Mouse (Mus musculus) forebrain, embryonic 13.5 days (tissue): ENCODE data around the gene Mrps16. TPM values are rescaled to one million over a fixed set of nuclear protein-coding genes. Genes with fewer than 3 reads are reported as not detected.

Source experiments
- ATAC-seq: fragments of 200-750 bp; cut with Nextera tagmentation; 2 replicates; pipeline ENCODE4 v1.8.0; 2017
- H3K27ac ChIP-seq: fragments of 300-500 bp; sonication (generic); 2 replicates; pipeline ENCODE4 v1.5.1; 2015; ENCODE audit warnings: inconsistent platforms, mild to moderate bottlenecking, moderate library complexity
- H3K27me3 ChIP-seq: fragments of 300-500 bp; sonication (generic); 2 replicates; pipeline ENCODE4 v1.6.1; 2015; ENCODE audit warnings: mild to moderate bottlenecking, inconsistent platforms
- H3K36me3 ChIP-seq: fragments of 300-500 bp; sonication (generic); 2 replicates; pipeline ENCODE4 v1.6.1; 2015; ENCODE audit warnings: mild to moderate bottlenecking, inconsistent platforms; ENCODE audit not compliant: poor library complexity, severe bottlenecking
- H3K4me1 ChIP-seq: fragments of 300-500 bp; sonication (generic); 2 replicates; pipeline ENCODE4 v1.6.1; 2015; ENCODE audit warnings: inconsistent platforms
- H3K4me2 ChIP-seq: fragments of 300-500 bp; sonication (generic); 2 replicates; pipeline ENCODE4 v1.6.1; 2015; ENCODE audit warnings: inconsistent platforms, mild to moderate bottlenecking, moderate library complexity
- H3K4me3 ChIP-seq: fragments of 300-500 bp; sonication (generic); 2 replicates; pipeline ENCODE4 v1.5.1; 2015; ENCODE audit warnings: mild to moderate bottlenecking, inconsistent platforms
- H3K9ac ChIP-seq: fragments of 300-500 bp; sonication (generic); 2 replicates; pipeline ENCODE4 v1.6.1; 2015; ENCODE audit warnings: mild to moderate bottlenecking, inconsistent platforms
- H3K9me3 ChIP-seq: fragments of 300-500 bp; sonication (generic); replicated peaks from 2 replicates; pipeline ENCODE4 v1.6.1; 2016; ENCODE audit warnings: inconsistent platforms
- WGBS: fragments of 180-500 bp; shearing (Covaris S2); methylation state at CpG from one replicate; pipeline ENCODE4 v1.1.7; 2015; 5-methylcytosine and 5-hydroxymethylcytosine counted together
- polyA plus RNA-seq: library from polyadenylated mRNA; unstranded; fragments of >200 nt; fragmentation: Nextera tagmentation; extraction: Ambion mirVana; gene quantifications from 2 replicates; pipeline ENCODE4 v1.2.1, GENCODE M21; 2015

Gene Mrps16
- polyA plus RNA-seq, 1 experiment from 2014 or later, result 60.1 TPM

DNA sequence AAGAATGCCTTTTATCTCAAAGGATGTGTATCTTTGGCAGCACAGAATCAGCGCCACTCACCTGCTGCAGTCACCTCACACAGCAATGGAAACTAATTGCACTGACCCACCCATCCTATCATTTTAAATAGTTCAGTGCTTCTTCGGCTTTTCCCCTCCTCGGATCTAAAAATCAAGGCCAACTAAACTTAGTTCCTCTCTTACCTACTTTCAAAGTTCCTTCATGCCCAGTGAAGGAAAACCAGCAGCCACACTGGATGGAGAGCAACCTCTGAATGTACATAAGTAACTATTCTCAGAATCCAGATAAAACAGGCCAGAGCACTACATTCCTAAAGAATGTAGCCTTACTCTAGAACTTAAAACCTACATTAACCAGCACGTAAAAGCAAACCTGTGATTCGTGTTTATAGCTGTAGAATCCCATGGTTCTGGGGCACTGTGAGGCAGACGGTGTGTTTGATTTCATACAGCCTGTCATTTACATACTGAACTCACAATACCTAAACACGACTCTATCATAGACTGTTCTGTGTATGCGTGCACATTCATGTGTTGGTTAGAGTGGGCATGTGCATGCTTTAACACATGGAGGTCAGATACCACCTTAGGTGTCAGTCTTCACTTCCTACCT lies 3.9 kb downstream of the Mrps16 start:
- no peaks in the 10 kb centered on the region for H3K27me3 ChIP-seq
- no peak for ATAC-seq
- H3K9ac ChIP-seq, result no peak overlapping the region
- peak overlapping the region; percentile 82 for H3K4me2 ChIP-seq
- WGBS, result 87% methylated on average over 8 of the region's 8 CpGs
- no peaks in the 10 kb centered on the region for H3K9me3 ChIP-seq
- H3K27ac ChIP-seq, result no peak overlapping the region
- peak overlapping the region; percentile 85 for H3K4me3 ChIP-seq
- peaks cover 40% of the 10 kb centered on the region for H3K4me1 ChIP-seq
- peaks cover 40% of the 10 kb centered on the region for H3K36me3 ChIP-seq

DNA sequence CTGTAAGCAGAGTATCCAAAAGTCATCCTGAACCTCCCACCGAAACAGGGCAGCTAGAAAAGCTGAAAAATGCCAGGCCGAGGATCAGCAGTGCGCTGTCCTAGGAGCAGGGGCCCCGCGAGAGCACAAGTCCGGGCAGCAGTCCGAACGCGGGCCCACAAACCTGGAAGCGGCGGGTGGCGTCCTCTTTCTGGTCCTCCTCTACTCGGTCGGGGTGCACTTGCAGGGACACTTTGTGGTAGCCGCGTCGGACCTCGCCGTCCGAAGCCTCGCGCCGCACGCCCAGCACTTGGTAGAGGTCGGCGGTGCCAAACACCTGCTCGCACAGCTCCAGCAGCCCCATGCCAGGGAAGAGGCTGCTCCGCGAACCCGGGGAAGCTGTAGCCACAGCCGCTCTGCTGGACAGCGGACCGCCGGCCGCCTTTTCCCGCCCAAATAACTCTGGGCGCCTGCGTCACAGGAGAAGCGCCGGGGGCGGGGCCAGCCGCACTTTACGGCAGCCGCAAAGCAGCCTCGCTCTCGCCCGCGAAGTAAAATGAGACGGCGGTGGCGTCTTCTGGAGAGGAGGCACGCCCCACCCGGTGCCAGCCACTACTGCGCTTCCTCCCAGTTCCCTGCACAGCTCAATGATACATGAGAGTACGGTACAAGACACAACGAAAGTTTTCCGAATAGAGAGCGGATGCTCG lies 4.8 kb downstream of the Mrps16 start, which contains the start of gene Dnajc9:
Gene Dnajc9 (minus strand): TSS at position 470 of the 689 bp plus-strand sequence.
- Histone ChIP-seq H3K4me1 (peaks cover 39% of the 10 kb centered on the region), H3K36me3 (peaks cover 48% of the 10 kb centered on the region), H3K4me2 (peak within 1 kb of the TSS; percentile 82), H3K9me3 (no peaks in the 10 kb centered on the region), H3K27me3 (no peaks in the 10 kb centered on the region), H3K4me3 (peak within 1 kb of the TSS; percentile 85), H3K9ac (peak within 1 kb of the TSS; percentile 86), H3K27ac (peak within 1 kb of the TSS; percentile 74)
- peak; percentile 75 for ATAC-seq
- WGBS, result under 1% methylated on average over 59 of the region's 59 CpGs

- Histone ChIP-seq H3K36me3 (peaks cover 86% of the 10 kb centered on the region), H3K4me2 (no peak overlapping the region), H3K9me3 (no peaks in the 10 kb centered on the region), H3K27ac (no peak overlapping the region), H3K4me1 (0 out of 2 replicates have a peak, but pooled peaks cover 5% of the 10 kb centered on the region), H3K27me3 (no peaks in the 10 kb centered on the region), H3K9ac (no peak overlapping the region), H3K4me3 (no peak overlapping the region)
- ATAC-seq, result no peak
- 92% methylated on average over 9 of the region's 9 CpGs for WGBS
Observed at GRCm38 (mm10) chr14:20379753-20380430, 13.5 kb downstream of the Mrps16 start.

DNA sequence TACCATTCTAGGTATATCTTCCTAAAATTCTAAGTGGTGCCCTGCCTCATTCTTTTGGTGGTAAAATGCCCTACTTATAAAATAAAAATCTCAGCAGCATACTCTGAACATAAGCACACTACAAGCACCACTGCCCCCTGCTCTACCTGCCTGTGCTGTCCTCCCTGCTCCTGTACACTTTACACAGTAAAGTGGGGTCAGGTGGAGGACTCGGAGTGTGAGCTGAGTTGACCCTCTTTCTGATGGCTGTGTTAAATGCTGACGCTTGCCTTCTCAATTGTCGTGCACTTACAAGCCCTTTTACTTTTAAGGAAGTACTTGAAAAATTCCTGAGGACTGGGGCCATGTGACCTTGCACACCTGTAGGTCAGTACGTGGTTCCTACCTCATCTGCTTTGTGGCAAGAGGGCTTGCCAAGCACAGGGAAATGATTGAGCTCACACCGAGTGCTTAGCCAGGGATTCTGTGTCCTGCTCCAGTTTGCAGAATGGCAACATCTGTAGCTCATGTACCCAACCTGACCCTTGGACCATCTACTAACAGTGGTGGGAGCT lies 14.3 kb downstream of the Mrps16 start:
- H3K4me2 ChIP-seq, result no peak overlapping the region
- H3K27me3 ChIP-seq, result no peaks in the 10 kb centered on the region
- H3K4me1 ChIP-seq, result no peaks in the 10 kb centered on the region
- no peak for ATAC-seq
- H3K9me3 ChIP-seq, result no peaks in the 10 kb centered on the region
- peaks cover 82% of the 10 kb centered on the region for H3K36me3 ChIP-seq
- WGBS, result 92% methylated on average over 5 of the region's 5 CpGs
- H3K4me3 ChIP-seq, result no peak overlapping the region
- H3K27ac ChIP-seq, result no peak overlapping the region
- H3K9ac ChIP-seq, result no peak overlapping the region

DNA sequence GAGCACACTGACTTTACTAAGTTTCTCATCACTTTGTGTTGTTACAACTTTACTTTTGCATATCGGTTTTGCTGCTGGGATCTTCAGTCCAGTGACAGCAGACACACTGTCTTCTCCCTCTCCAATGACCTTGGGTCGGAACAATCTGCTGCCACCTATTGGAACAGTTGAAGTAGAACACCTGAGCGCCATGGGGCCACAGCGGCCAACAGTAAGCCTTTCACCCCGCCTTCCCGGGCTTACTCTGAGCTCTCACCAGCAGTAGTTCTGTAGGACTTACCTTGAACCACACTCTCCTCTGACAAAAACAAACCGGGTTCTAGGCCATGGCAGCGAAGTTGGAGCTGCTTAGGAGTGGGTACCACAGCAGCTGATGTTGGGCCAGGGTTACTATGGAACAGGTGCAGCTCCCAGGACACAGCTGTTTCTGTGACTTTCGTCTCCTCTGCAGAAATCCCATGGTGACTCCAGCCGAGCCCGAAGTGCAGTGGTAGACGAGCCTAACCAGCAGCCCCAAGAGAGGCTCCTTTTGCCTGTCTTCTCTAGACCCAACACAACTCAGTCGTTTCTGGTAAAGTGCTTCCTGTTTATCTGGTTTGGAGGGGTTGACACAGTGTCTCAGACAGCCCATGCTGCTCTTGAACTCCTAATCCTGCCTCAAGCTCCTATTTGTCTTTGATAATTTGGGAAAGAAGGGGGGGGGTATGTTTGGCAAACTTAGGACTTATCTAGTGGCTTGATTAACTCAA lies 14.9 kb downstream of the Mrps16 start:
- WGBS, result 41% methylated on average over 13 of the region's 13 CpGs
- Histone ChIP-seq H3K4me1 (no peaks in the 10 kb centered on the region), H3K27me3 (no peaks in the 10 kb centered on the region), H3K4me3 (no peak overlapping the region), H3K9me3 (no peaks in the 10 kb centered on the region), H3K9ac (no peak overlapping the region), H3K36me3 (peaks cover 82% of the 10 kb centered on the region), H3K27ac (no peak overlapping the region), H3K4me2 (no peak overlapping the region)
- ATAC-seq, result no peak

DNA sequence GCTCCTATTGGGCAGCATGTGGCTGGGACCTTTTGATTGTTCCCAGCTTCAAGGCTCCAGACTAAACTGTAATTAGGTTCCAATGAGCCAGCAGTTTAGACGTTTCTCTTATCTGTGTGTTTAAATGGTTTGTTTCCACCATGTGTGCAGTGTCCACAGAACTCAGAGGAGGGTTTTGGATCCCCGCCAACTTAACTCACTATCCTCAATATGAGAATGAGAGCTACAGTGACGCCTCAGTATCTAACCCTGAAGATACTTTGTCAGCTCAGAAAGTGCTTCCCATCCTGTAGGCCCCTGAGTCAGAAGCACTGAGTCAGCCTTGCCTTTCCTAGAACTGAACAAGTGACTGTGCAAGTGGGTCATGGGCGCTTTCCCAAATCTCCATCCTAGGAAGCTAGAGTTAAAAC lies 16.3 kb downstream of the Mrps16 start:
- 78% methylated on average over 4 of the region's 4 CpGs for WGBS
- H3K9me3 ChIP-seq, result no peaks in the 10 kb centered on the region
- H3K4me3 ChIP-seq, result no peak overlapping the region
- no peak overlapping the region for H3K27ac ChIP-seq
- no peaks in the 10 kb centered on the region for H3K4me1 ChIP-seq
- peaks cover 82% of the 10 kb centered on the region for H3K36me3 ChIP-seq
- no peak overlapping the region for H3K4me2 ChIP-seq
- H3K9ac ChIP-seq, result no peak overlapping the region
- H3K27me3 ChIP-seq, result no peaks in the 10 kb centered on the region
- no peak for ATAC-seq

DNA sequence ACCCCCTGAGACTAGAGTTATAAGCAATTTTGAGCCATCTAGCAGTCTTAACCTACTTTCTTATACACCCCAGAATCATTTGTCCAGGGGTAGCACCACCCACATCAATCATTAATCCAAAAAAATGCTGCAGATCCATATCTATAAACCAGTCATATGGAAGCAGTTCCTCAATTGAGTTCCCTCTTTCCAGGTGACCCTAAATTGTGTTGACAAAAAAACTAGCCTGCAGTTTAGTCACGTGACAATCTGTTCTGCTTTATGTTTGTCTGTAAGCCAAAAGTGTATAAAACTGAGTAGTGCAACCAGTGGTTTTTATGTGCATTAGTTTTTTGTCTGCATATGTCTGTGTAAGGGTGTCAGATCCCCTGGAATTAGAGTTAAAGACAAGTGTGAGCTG lies 21.6 kb downstream of the Mrps16 start:
- Histone ChIP-seq H3K4me1 (no peaks in the 10 kb centered on the region), H3K9me3 (no peaks in the 10 kb centered on the region), H3K27ac (no peak overlapping the region), H3K27me3 (no peaks in the 10 kb centered on the region), H3K36me3 (peaks cover 74% of the 10 kb centered on the region), H3K4me2 (no peak overlapping the region), H3K9ac (no peak overlapping the region), H3K4me3 (no peak overlapping the region)
- no peak for ATAC-seq
- WGBS, result 92% methylated on average over 1 of the region's 1 CpGs

DNA sequence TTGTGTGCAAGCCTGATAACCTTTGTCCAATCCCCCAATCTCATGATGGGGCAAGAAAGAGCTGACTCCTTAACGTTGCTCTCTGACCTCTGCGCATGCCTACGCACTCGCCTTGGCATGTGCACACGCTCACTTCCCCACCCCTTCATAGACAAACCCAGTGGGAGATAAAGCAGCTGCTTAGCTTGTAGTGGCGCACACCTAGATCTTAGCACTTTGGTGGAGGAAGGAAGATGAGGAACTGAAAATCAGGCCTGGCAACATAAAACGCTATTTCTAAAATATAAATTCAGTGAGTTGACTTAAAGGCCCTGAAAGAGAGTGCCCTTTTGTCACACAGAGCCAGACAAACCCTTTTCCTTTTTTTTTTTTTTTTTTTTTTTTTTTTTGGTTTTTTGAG lies 22.6 kb downstream of the Mrps16 start:
- WGBS, result 91% methylated on average over 7 of the region's 7 CpGs

GRCm38 (mm10) chr14:20368271-20368670 lies 25.2 kb downstream of the Mrps16 start:
- H3K4me2 ChIP-seq, result no peak overlapping the region
- 93% methylated on average over 3 of the region's 3 CpGs for WGBS
- H3K27me3 ChIP-seq, result no peaks in the 10 kb centered on the region
- H3K9me3 ChIP-seq, result no peaks in the 10 kb centered on the region
- peaks cover 77% of the 10 kb centered on the region for H3K36me3 ChIP-seq
- no peak overlapping the region for H3K4me3 ChIP-seq
- no peak for ATAC-seq
- H3K4me1 ChIP-seq, result no peaks in the 10 kb centered on the region
- no peak overlapping the region for H3K27ac ChIP-seq
- H3K9ac ChIP-seq, result no peak overlapping the region

More for the DNA sequence above, 22.6 kb downstream of the Mrps16 start:
- Histone ChIP-seq H3K4me1 (no peaks in the 10 kb centered on the region), H3K4me2 (no peak overlapping the region), H3K27me3 (no peaks in the 10 kb centered on the region), H3K9me3 (no peaks in the 10 kb centered on the region), H3K4me3 (no peak overlapping the region), H3K27ac (no peak overlapping the region), H3K36me3 (peaks cover 72% of the 10 kb centered on the region), H3K9ac (no peak overlapping the region)
- no peak for ATAC-seq

- Histone ChIP-seq H3K4me1 (no peaks in the 10 kb centered on the region), H3K27ac (no peak overlapping the region), H3K9ac (no peak overlapping the region), H3K9me3 (no peaks in the 10 kb centered on the region), H3K4me3 (no peak overlapping the region), H3K36me3 (peaks cover 90% of the 10 kb centered on the region), H3K4me2 (no peak overlapping the region), H3K27me3 (no peaks in the 10 kb centered on the region)
- no peak for ATAC-seq
- WGBS, result 93% methylated on average over 4 of the region's 4 CpGs
Observed at GRCm38 (mm10) chr14:20363230-20363629, 30.2 kb downstream of the Mrps16 start.

DNA sequence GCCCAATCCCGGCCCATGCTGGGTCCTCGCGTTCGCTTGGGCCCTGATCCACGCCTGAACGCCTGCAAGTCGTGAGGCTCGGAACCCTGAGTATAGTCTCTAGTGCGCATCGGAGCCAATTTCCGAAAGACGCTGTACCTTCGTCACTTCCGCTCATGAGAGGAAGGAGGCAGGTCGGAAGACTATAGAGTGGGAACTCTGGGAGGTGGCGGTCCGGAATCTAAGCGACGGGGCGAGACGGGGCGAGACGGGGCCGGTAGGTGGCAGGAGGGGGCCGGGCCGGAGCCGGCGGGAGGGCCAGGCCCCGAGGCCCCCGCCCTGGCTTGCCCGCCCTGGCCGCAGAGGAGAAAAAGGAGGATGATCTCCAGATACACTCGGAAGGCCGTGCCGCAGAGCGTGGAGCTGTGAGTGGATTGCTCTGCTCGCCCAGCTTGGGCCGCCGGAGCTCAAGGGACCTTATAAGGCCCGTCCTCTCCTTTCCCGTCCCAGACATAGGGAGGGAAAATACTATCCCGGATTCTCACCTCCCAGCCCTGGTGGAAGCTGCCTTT lies 45.4 kb downstream of the Mrps16 start, which contains the start of the genes Ecd and Fam149b:
Gene Ecd (minus strand): TSS at position 131 of the 551 bp plus-strand sequence.
Gene Fam149b (plus strand): TSS at position 172 of the 551 bp plus-strand sequence.
- Histone ChIP-seq H3K4me3 (peak within 1 kb of the TSS; percentile 90), H3K27ac (peak within 1 kb of the TSS; percentile 91), H3K4me2 (peak within 1 kb of the TSS; percentile 82), H3K27me3 (no peaks in the 10 kb centered on the region), H3K36me3 (peaks cover 36% of the 10 kb centered on the region), H3K4me1 (peaks cover 27% of the 10 kb centered on the region), H3K9ac (peak within 1 kb of the TSS; percentile 96), H3K9me3 (no peaks in the 10 kb centered on the region)
- peak; percentile 100 for ATAC-seq
- under 1% methylated on average over 42 of the region's 42 CpGs for WGBS
